Mouse (Mus musculus) lung, postnatal 0 days (tissue): ENCODE results near the gene Phex. TPM values are rescaled to one million over a fixed set of nuclear protein-coding genes. Genes with fewer than 3 reads are reported as not detected.

Experiments used
- ATAC-seq: fragments of 200-750 bp; cut with Nextera tagmentation; 2 replicates; pipeline ENCODE4 v1.8.0; 2017; ENCODE audit warnings: moderate library complexity
- DNase-seq: peaks from one replicate; pipeline ENCODE4 v3.0.0-alpha.2; 2016; ENCODE audit warnings: low spot score
- H3K27ac ChIP-seq: fragments of 300-500 bp; sonication (generic); 2 replicates; pipeline ENCODE4 v1.5.1; 2014; ENCODE audit warnings: antibody characterized with exemption, mild to moderate bottlenecking, low read length, mixed read lengths
- H3K27me3 ChIP-seq: fragments of 300-500 bp; sonication (generic); replicated peaks from 2 replicates; pipeline ENCODE4 v1.6.1; 2014; ENCODE audit warnings: low read length, mixed read lengths; ENCODE audit not compliant: insufficient read depth
- H3K36me3 ChIP-seq: fragments of 300-500 bp; sonication (generic); 2 replicates; pipeline ENCODE4 v1.6.1; 2014; ENCODE audit warnings: low read length, mixed read lengths; ENCODE audit not compliant: insufficient read depth
- H3K4me1 ChIP-seq: fragments of 300-500 bp; sonication (generic); 2 replicates; pipeline ENCODE4 v1.6.1; 2014; ENCODE audit warnings: antibody characterized with exemption, low read depth, low read length, mixed read lengths; ENCODE audit not compliant: insufficient read depth
- H3K4me2 ChIP-seq: fragments of 300-500 bp; sonication (generic); replicated peaks from 2 replicates; pipeline ENCODE4 v1.6.1; 2014; ENCODE audit warnings: low read depth, mild to moderate bottlenecking, low read length, moderate library complexity, mixed read lengths
- H3K4me3 ChIP-seq: fragments of 300-500 bp; sonication (generic); 2 replicates; pipeline ENCODE4 v1.5.1; 2014; ENCODE audit warnings: low read depth, low read length
- H3K9ac ChIP-seq: fragments of 300-500 bp; sonication (generic); replicated peaks from 2 replicates; pipeline ENCODE4 v1.6.1; 2014; ENCODE audit warnings: low read depth, mild to moderate bottlenecking
- H3K9me3 ChIP-seq: fragments of 300-500 bp; sonication (generic); 2 replicates; pipeline ENCODE4 v1.6.1; 2016; ENCODE audit warnings: low read length, mixed read lengths
- CTCF ChIP-seq: IDR thresholded peaks from 2 replicates; pipeline ENCODE4 v1.5.1; 2016; ENCODE audit warnings: antibody characterized with exemption, mild to moderate bottlenecking
- EP300 ChIP-seq: IDR thresholded peaks from 2 replicates; pipeline ENCODE4 v1.6.1; 2016; ENCODE audit warnings: antibody characterized with exemption, mild to moderate bottlenecking, control low read depth
- WGBS: fragments of 180-500 bp; shearing (Covaris S2); extraction: QIAGEN DNeasy Blood & Tissue Kit; methylation state at CpG from one replicate; pipeline ENCODE4 v1.1.7; 2014; 5-methylcytosine and 5-hydroxymethylcytosine counted together
- polyA plus RNA-seq: library from polyadenylated mRNA; unstranded; fragments of >200 nt; fragmentation: Nextera tagmentation; extraction: Ambion mirVana; gene quantifications from 2 replicates; pipeline ENCODE4 v1.2.1, GENCODE M21; 2015

Gene Phex
- polyA plus RNA-seq, 1 experiment from 2014 or later = 4.0 TPM

- no peak overlapping the region for H3K4me2 ChIP-seq
- H3K9me3 ChIP-seq = no peaks in the 10 kb centered on the region
- no peak overlapping the region for H3K9ac ChIP-seq
- H3K36me3 ChIP-seq = no peaks in the 10 kb centered on the region
- no peaks in the 10 kb centered on the region for H3K4me1 ChIP-seq
- no peak for TF ChIP-seq CTCF
- TF ChIP-seq EP300 = no peak
- DNase-seq (no peak), ATAC-seq (no peak)
- WGBS = 47% methylated on average over 1 of the region's 1 CpGs
- H3K4me3 ChIP-seq = no peak overlapping the region
- H3K27ac ChIP-seq = no peak overlapping the region
- no peaks in the 10 kb centered on the region for H3K27me3 ChIP-seq
Observed at GRCm38 (mm10) chrX:157268141-157268540, 147.0 kb downstream of the Phex start.

- no peak for TF ChIP-seq CTCF
- TF ChIP-seq EP300 = no peak
- Histone ChIP-seq H3K36me3 (no peaks in the 10 kb centered on the region), H3K9me3 (no peaks in the 10 kb centered on the region), H3K27ac (no peak overlapping the region), H3K4me3 (no peak overlapping the region), H3K27me3 (no peaks in the 10 kb centered on the region), H3K4me1 (no peaks in the 10 kb centered on the region), H3K4me2 (no peak overlapping the region), H3K9ac (no peak overlapping the region)
- ATAC-seq (no peak), DNase-seq (no peak)
- WGBS = 91% methylated on average over 1 of the region's 1 CpGs
Observed at GRCm38 (mm10) chrX:157202736-157203135, 212.4 kb downstream of the Phex start.

- Histone ChIP-seq H3K4me3 (no peak overlapping the region), H3K4me2 (no peak overlapping the region), H3K27me3 (no peaks in the 10 kb centered on the region), H3K9ac (no peak overlapping the region), H3K9me3 (no peaks in the 10 kb centered on the region), H3K36me3 (no peaks in the 10 kb centered on the region), H3K4me1 (no peaks in the 10 kb centered on the region), H3K27ac (no peak overlapping the region)
- TF ChIP-seq CTCF = no peak
- no peak for TF ChIP-seq EP300
- no peak for DNase-seq
- 75% methylated on average over 4 of the region's 4 CpGs for WGBS
- no peak for ATAC-seq
Observed at GRCm38 (mm10) chrX:157184167-157184566, 230.9 kb downstream of the Phex start.

- Histone ChIP-seq H3K27me3 (no peaks in the 10 kb centered on the region), H3K4me2 (no peak overlapping the region), H3K27ac (no peak overlapping the region), H3K36me3 (no peaks in the 10 kb centered on the region), H3K9ac (no peak overlapping the region), H3K4me3 (no peak overlapping the region), H3K9me3 (no peaks in the 10 kb centered on the region), H3K4me1 (no peaks in the 10 kb centered on the region)
- ATAC-seq (peak; percentile 92), DNase-seq (peak; percentile 59)
- 92% methylated on average over 1 of the region's 1 CpGs for WGBS
- TF ChIP-seq CTCF = no peak
- peak; percentile 77 for TF ChIP-seq EP300
Observed at GRCm38 (mm10) chrX:157180845-157181244, 234.3 kb downstream of the Phex start.

GRCm38 (mm10) chrX:157164142-157164541 is 251.0 kb downstream of the Phex start:
- ATAC-seq = no peak
- WGBS = 42% methylated on average over 3 of the region's 3 CpGs
- Histone ChIP-seq H3K27ac (no peak overlapping the region), H3K36me3 (no peaks in the 10 kb centered on the region), H3K4me1 (no peaks in the 10 kb centered on the region), H3K4me3 (no peak overlapping the region), H3K9ac (no peak overlapping the region), H3K9me3 (no peaks in the 10 kb centered on the region), H3K27me3 (no peaks in the 10 kb centered on the region), H3K4me2 (no peak overlapping the region)
- TF ChIP-seq EP300 = no peak
- TF ChIP-seq CTCF = no peak
- DNase-seq = no peak

- DNase-seq (no peak), ATAC-seq (no peak)
- Histone ChIP-seq H3K9me3 (no peaks in the 10 kb centered on the region), H3K4me1 (no peaks in the 10 kb centered on the region), H3K4me2 (no peak overlapping the region), H3K27ac (no peak overlapping the region), H3K9ac (no peak overlapping the region), H3K4me3 (no peak overlapping the region), H3K27me3 (no peaks in the 10 kb centered on the region), H3K36me3 (no peaks in the 10 kb centered on the region)
- 47% methylated on average over 2 of the region's 2 CpGs for WGBS
- TF ChIP-seq CTCF (no peak), EP300 (no peak)
Observed at GRCm38 (mm10) chrX:157163394-157163793, 251.7 kb downstream of the Phex start.

- DNase-seq (no peak), ATAC-seq (no peak)
- H3K9ac ChIP-seq = no peak overlapping the region
- H3K27me3 ChIP-seq = no peaks in the 10 kb centered on the region
- H3K36me3 ChIP-seq = no peaks in the 10 kb centered on the region
- H3K4me1 ChIP-seq = no peaks in the 10 kb centered on the region
- TF ChIP-seq EP300 (no peak), CTCF (no peak)
- H3K4me3 ChIP-seq = no peak overlapping the region
- no peak overlapping the region for H3K4me2 ChIP-seq
- H3K9me3 ChIP-seq = no peaks in the 10 kb centered on the region
- H3K27ac ChIP-seq = no peak overlapping the region
Observed at GRCm38 (mm10) chrX:157144675-157145074, 270.4 kb downstream of the Phex start.
